Mouse (Mus musculus): ENCODE measurements around the gene Dgke.

- no peak for TF ChIP-seq EP300 (IDR thresholded peaks at IDR 0.05; ENCODE audit: low read length)
- no peak for TF ChIP-seq POLR2A (IDR thresholded peaks at IDR 0.05; ENCODE audit: low read depth, low read length)
- no peak for TF ChIP-seq CTCF (conservative IDR thresholded peaks at IDR 0.05 in 1 of 2, IDR thresholded peaks at IDR 0.05 in 1 of 2; ENCODE audit: low read depth in 2 of 2, low read length in 2 of 2)
- no peak for TF ChIP-seq MAFK (IDR thresholded peaks at IDR 0.05; ENCODE audit: insufficient replicate concordance, low read length)
- TF ChIP-seq USF1 (IDR thresholded peaks at IDR 0.05; ENCODE audit: low read depth, low read length): no peak
- no peak for TF ChIP-seq HCFC1 (IDR thresholded peaks at IDR 0.05; ENCODE audit: low read depth, low read length)
- TF ChIP-seq SMC3 (IDR thresholded peaks at IDR 0.05; ENCODE audit: low read depth, low read length): no peak
- no peak for TF ChIP-seq KAT2A (IDR thresholded peaks at IDR 0.05; ENCODE audit: insufficient replicate concordance, low read length)
- no peak for TF ChIP-seq BHLHE40 (IDR thresholded peaks at IDR 0.05; ENCODE audit: low read depth, low read length)
- TF ChIP-seq MAX (IDR thresholded peaks at IDR 0.05; ENCODE audit: low read length): no peak
These were observed 73.5 kb downstream of the Dgke start for GRCm38 (mm10) chr11:88993186-88993585.
